Mouse (Mus musculus): ENCODE results near the gene Atoh1.

Atoh1 gene

GRCm38 (mm10) chr6:64728499-64729198, at the start of gene Atoh1:
TSS of gene Atoh1 (plus strand) at chr6:64729125.
- peak; percentile 64 for DNase-seq (ENCODE audit: low spot score)

GRCm38 (mm10) chr6:64683974-64684373, 45.0 kb upstream of the Atoh1 start:
- peak; percentile 70 for DNase-seq (ENCODE audit: low spot score)

- peak; percentile 81 for DNase-seq (ENCODE audit: low spot score)
These were observed 44.0 kb upstream of the Atoh1 start for GRCm38 (mm10) chr6:64684973-64685372.

GRCm38 (mm10) chr6:64688181-64688944, 40.6 kb upstream of the Atoh1 start:
- peak; percentile 59 for DNase-seq (ENCODE audit: low spot score)

GRCm38 (mm10) chr6:64694688-64695087, 34.2 kb upstream of the Atoh1 start:
- no peak for DNase-seq (ENCODE audit: low spot score)

GRCm38 (mm10) chr6:64703659-64704058, 25.3 kb upstream of the Atoh1 start:
- DNase-seq (ENCODE audit: low spot score) = no peak

GRCm38 (mm10) chr6:64727751-64728403, 1.0 kb upstream of the Atoh1 start:
- peak; percentile 48 for DNase-seq (ENCODE audit: low spot score)

GRCm38 (mm10) chr6:64729231-64730011, 496 bp downstream of the Atoh1 start:
- DNase-seq (ENCODE audit: low spot score) = peak; percentile 56

DNA sequence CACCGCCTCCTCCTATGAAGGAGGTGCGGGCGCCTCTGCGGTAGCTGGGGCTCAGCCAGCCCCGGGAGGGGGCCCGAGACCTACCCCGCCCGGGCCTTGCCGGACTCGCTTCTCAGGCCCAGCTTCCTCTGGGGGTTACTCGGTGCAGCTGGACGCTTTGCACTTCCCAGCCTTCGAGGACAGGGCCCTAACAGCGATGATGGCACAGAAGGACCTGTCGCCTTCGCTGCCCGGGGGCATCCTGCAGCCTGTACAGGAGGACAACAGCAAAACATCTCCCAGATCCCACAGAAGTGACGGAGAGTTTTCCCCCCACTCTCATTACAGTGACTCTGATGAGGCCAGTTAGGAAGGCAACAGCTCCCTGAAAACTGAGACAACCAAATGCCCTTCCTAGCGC, 1.1 kb downstream of the Atoh1 start:
- DNase-seq (ENCODE audit: low spot score) = no peak

DNA sequence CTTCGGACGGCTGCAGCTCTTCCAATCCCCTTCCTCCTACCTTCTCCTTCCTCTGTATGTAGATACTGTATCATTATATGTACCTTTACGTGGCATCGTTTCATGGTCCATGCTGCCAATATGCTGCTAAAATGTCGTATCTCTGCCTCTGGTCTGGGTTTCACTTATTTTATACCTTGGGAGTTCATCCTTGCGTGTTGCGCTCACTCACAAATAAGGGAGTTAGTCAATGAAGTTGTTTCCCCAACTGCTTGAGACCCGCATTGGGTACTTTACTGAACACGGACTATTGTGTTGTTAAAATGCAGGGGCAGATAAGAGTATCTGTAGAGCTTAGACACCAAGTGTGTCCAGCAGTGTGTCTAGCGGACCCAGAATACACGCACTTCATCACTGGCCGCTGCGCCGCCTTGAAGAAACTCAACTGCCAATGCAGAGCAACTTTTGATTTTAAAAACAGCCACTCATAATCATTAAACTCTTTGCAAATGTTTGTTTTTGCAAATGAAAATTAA, 1.6 kb downstream of the Atoh1 start:
- DNase-seq (ENCODE audit: low spot score) = peak; percentile 28

- peak; percentile 6 for DNase-seq (ENCODE audit: low spot score)
These were observed 2.2 kb downstream of the Atoh1 start for GRCm38 (mm10) chr6:64731126-64731525.

DNA sequence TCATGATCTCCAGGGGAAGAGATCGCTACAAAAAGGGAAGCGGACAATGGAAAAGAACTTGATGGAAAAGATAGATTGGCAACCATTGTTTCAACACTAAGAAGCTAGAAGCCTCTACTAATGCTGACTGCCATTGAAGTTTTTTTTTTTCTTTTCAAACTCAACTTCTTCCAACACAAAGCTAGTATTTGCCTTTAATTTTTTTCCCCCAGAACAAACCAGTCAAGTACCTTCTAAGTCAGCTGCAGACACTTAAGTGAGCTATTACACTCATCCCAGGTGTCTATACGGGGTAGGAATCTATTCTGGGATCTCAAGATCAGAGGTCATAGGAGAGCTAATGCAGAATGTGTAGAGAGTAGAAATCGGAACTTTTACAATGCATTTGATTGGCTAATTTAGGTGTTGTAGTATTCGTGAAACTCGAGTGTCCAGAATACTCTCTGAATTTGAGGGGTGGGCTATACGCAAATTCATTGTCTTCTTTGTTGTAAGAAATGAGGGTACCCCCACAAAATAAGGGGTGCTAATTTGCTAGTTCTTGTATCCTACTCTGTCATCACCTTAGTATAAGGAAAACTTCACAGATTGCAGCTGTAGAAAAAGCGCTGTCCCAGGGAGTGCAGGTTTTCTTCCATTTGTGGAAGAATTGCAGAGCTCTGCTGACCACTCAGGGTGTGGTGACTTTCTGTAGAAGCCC, 2.8 kb downstream of the Atoh1 start:
- peak; percentile 11 for DNase-seq (ENCODE audit: low spot score)

GRCm38 (mm10) chr6:64733311-64733710, 4.4 kb downstream of the Atoh1 start:
- DNase-seq (ENCODE audit: low spot score) = no peak

DNA sequence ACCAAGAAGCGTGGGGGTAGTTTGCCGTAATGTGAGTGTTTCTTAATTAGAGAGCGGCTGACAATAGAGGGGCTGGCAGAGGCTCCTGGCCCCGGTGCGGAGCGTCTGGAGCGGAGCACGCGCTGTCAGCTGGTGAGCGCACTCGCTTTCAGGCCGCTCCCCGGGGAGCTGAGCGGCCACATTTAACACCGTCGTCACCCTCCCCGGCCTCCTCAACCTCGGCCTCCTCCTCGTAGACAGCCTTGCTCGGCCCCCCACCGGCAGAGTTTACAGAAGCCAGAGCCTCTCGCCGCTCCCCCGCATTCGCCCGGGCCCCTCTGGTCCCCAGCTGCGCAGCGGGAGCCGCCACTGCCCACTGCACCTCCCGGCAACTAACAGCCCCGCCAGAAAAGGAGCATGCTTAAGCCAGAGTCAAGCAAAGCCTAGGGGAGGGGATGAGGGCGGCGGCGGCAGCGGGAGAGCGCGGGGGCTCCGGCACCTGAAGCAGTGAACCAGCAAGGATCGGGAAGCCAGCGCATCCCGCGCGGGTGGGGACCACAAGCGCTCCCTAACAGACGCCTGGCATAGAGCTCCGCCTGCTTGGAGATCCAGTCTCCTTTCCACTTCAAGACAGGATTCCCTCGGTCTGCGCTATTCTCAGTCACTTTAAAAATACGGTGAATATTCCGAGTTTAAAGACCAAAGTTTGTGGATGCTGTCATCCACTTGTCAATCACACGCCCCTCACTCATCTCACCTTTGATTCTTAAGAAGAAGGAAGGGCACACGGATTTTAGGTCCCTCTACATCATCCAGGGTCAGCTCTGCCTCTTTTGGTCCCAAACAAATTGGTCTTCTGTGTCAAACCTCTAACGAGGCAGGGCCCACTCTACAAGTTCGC, 5.8 kb downstream of the Atoh1 start:
- DNase-seq (ENCODE audit: low spot score) = peak; percentile 72

- no peak for DNase-seq (ENCODE audit: low spot score)
These were observed 7.4 kb downstream of the Atoh1 start for GRCm38 (mm10) chr6:64736317-64736716.

DNA sequence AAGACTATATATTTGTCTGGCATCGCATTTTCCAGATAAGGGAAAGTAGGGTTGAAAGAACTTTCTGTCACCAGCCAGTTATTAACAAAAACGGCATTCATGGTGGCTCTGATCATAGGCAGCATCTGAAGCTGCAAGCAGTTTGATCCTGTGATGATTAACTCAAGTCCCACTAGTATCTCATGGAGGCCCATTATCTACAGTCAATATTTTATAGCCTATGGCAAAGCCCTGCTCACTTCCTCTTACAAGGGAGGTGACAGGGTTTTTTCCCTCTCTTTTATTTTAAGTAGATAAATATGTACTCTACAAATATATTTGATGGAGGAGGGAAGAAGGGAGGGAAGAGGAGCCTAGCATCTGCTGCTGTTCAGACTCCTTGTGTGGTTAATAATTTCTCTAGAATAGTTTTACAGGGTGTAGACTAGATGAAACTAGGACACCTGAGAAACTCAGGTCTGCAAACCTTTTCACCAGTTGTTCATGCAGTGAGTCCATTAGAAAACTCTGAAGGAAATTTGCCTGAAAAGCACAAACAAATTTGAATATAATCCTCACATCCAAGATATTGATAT, 14.1 kb downstream of the Atoh1 start:
- no peak for DNase-seq (ENCODE audit: low spot score)

- DNase-seq (ENCODE audit: low spot score) = no peak
These were observed 25.6 kb downstream of the Atoh1 start for GRCm38 (mm10) chr6:64754515-64754914.

- DNase-seq (ENCODE audit: low spot score) = no peak
These were observed 35.0 kb downstream of the Atoh1 start for GRCm38 (mm10) chr6:64763901-64764300.

- peak; percentile 32 for DNase-seq (ENCODE audit: low spot score)
These were observed 44.5 kb downstream of the Atoh1 start for GRCm38 (mm10) chr6:64773430-64773829.
